Mouse (Mus musculus): ENCODE data around the gene Fam168b. TPM values are rescaled to one million over a fixed set of nuclear protein-coding genes. Genes with fewer than 3 reads are reported as not detected.

Gene Fam168b
- polyA plus RNA-seq (2012; rRNA removed) = 459 and 685 TPM in 2 replicates

DNA sequence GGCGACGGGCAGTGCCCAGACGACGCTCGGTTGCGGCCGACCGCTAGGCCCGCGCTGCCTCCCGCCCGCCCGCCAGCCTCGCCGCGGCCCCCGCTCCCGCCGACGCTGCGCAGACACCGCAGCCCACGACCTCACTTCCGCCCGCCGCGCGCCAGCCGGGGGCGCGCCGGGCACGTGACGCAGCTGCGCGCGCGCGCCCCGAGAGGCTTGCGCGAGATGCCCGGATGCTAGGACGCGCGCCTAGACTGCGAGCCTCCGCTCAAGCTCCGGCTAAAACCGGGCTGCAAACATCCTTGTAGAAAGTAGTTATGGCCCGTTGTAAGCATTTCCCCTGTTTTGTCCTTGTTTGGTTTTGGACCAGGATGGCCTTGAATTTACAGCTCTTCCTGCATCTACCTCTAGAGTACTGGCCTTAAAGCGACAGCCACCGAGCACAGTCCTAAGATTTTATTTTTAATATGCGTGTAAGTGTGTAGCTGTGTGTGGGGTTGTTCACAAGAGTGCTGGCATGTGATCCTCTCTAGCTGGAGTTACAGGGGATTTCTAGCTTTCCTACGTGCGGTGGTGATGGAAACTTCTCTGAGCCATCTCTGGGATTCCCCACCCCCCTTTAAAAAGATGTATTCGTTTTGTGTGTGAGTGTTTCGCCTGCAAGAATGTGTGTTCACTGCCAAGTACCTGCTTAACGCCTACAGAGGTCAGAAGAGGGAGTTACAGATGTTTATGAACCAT, at the start of gene Fam168b:
Gene Fam168b (minus strand): TSS at position 179 of the 732 bp plus-strand sequence.

DNA sequence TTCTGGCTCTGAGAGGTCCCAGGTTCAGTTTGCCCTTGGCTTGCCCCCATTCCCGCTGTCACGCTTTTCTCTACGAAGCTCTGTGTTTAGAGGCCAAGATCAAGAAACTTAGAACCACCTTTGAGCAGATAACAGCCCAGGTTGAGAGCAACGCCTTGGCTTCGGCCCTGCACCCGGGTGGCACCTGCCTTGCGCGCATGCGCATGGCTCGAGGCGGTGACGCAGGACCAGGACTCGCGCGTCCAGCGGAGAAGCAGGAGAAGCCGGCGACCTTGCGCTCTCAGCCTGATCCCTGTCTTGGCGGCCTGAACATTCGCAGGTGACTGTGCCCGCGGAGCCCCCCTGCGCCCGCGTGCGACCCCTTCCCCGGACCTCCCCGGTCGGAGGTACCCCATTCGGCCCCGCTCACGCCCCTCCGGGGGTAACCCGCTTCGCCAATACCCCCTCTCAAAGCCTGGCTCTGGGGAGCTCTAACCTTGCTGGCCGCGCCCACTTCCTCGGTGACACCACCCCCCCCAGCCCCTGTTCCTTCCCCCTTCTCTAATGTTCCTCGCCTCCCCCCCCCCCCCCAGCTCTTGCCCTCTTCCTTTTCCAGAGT, 7.0 kb upstream of the Fam168b start, which contains the start of gene Plekhb2:
Gene Plekhb2 (plus strand): TSS at position 232 of the 598 bp plus-strand sequence.

Other genes starting within 250 kb of the Fam168b start
- 53.4 and 54.8 TPM in 2 replicates for gene Plekhb2, start 6.9 kb upstream of the Fam168b start, polyA plus RNA-seq (2012; rRNA removed)